Mouse (Mus musculus): ENCODE measurements at regions not wholly inside any gene's neighbourhood (a gene's known extent, or its start where the extent isn't known, plus 50 kb on each side); places are given as distances from the start of the nearest gene placed in this dataset.

- Histone ChIP-seq H3K4me3 (replicated peaks in 1 of 3; ENCODE audit: low read depth in 2 of 3, low read length in 2 of 3, poor library complexity in 1 of 3) (no peak overlapping the region), H3K9me3 (replicated peaks; ENCODE audit: low read length) (no peaks in the 10 kb centered on the region), H3K4me2 (ENCODE audit: insufficient read depth, low read depth, poor library complexity, severe bottlenecking) (no peak overlapping the region), H3K27me3 (replicated peaks) (peaks cover 82% of the 10 kb centered on the region), H3K36me3 (replicated peaks in 1 of 2; ENCODE audit: control insufficient read depth in 1 of 2, insufficient read depth in 1 of 2, low read length in 1 of 2) (no peaks in the 10 kb centered on the region), H3K4me1 (ENCODE audit: control insufficient read depth in 1 of 2, insufficient read depth in 2 of 2) (no peaks in the 10 kb centered on the region), H3K27ac (ENCODE audit: insufficient read depth, low read depth) (no peak overlapping the region), H3K79me2 (replicated peaks; ENCODE audit: control insufficient read depth, extremely low read depth, insufficient read depth, poor library complexity, severe bottlenecking) (no peaks in the 10 kb centered on the region), H3K9ac (ENCODE audit: insufficient read depth, low read depth) (no peak overlapping the region)
- no peak for TF ChIP-seq ZKSCAN1 (IDR thresholded peaks at IDR 0.05; ENCODE audit: borderline replicate concordance, low read depth, low read length)
- no peak for TF ChIP-seq MYC (IDR thresholded peaks at IDR 0.05; ENCODE audit: low read depth, low read length)
- no peak for TF ChIP-seq TBP (conservative IDR thresholded peaks at IDR 0.05; ENCODE audit: low read depth, low read length)
- no peak for TF ChIP-seq KAT2A (IDR thresholded peaks at IDR 0.05; ENCODE audit: insufficient replicate concordance, low read length)
- TF ChIP-seq JUN (IDR thresholded peaks at IDR 0.05; ENCODE audit: insufficient read depth, low read depth, low read length) = no peak
- no peak for TF ChIP-seq MXI1 (IDR thresholded peaks at IDR 0.05; ENCODE audit: low read depth, low read length)
- no peak for TF ChIP-seq TCF12 (IDR thresholded peaks at IDR 0.05; ENCODE audit: low read depth, low read length)
- no peak for TF ChIP-seq MEF2A (IDR thresholded peaks at IDR 0.05; ENCODE audit: borderline replicate concordance, low read depth, low read length)
- TF ChIP-seq MAFK (IDR thresholded peaks at IDR 0.05; ENCODE audit: insufficient replicate concordance, low read length) = no peak
- no peak for TF ChIP-seq USF2 (conservative IDR thresholded peaks at IDR 0.05; ENCODE audit: low read depth, low read length)
- TF ChIP-seq EP300 (IDR thresholded peaks at IDR 0.05; ENCODE audit: low read length) = no peak
- no peak for TF ChIP-seq PAX5 (IDR thresholded peaks at IDR 0.05; ENCODE audit: low read length)
- no peak for TF ChIP-seq IRF4 (IDR thresholded peaks at IDR 0.05; ENCODE audit: low read depth, low read length)
- TF ChIP-seq E2F4 (IDR thresholded peaks at IDR 0.05; ENCODE audit: insufficient replicate concordance, low read depth, low read length) = no peak
- no peak for TF ChIP-seq MAX (IDR thresholded peaks at IDR 0.05; ENCODE audit: low read length)
- dilution Hi-C loops (cut with MboI; ENCODE audit: extremely low pct_ligation_motif_present, extremely low pct_unique_long_range_greater_than_20kb, low sequenced_read_pairs) (no loop called here), in situ Hi-C loops (cut with MboI; ENCODE audit: low pct_ligation_motif_present, low pct_unique_long_range_greater_than_20kb, low sequenced_read_pairs) (no loop called here)
- DNase-seq (ENCODE audit: extremely low read depth) = no peak
Measured at GRCm38 (mm10) chr8:126210561-126210960, 87.8 kb upstream of the Slc35f3 start.

DNA sequence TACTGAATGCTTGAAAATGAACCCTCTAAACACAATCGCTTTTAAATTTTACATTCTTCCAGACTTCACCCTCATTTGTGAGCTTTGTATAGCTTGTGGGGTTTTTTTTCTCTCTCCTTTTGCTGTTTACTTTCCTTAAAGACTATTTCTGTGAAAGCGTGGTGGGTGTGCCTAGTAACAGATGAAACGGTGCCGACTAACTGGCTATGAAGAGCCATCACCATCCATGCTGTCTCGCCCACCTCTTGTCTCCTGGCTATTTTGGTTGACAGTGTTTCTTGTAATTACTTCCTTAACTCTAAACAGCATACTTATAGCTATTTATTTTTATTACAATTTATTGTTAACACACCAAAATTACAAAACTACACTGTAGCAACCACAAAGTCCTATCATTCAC is 85.6 kb upstream of the Slc35f3 start:
- dilution Hi-C loops (cut with MboI; ENCODE audit: extremely low pct_ligation_motif_present, extremely low pct_unique_long_range_greater_than_20kb, low sequenced_read_pairs) = no loop called here
- Histone ChIP-seq H3K4me3 (replicated peaks in 1 of 3; ENCODE audit: low read depth in 2 of 3, low read length in 2 of 3, poor library complexity in 1 of 3) (no peak overlapping the region), H3K9me3 (replicated peaks; ENCODE audit: low read length) (no peaks in the 10 kb centered on the region), H3K9ac (ENCODE audit: insufficient read depth, low read depth) (no peak overlapping the region), H3K27ac (ENCODE audit: insufficient read depth, low read depth) (no peak overlapping the region), H3K27me3 (replicated peaks) (peaks cover 80% of the 10 kb centered on the region), H3K36me3 (replicated peaks in 1 of 2; ENCODE audit: control insufficient read depth in 1 of 2, insufficient read depth in 1 of 2, low read length in 1 of 2) (no peaks in the 10 kb centered on the region), H3K4me1 (ENCODE audit: control insufficient read depth in 1 of 2, insufficient read depth in 2 of 2) (no peaks in the 10 kb centered on the region), H3K79me2 (replicated peaks; ENCODE audit: control insufficient read depth, extremely low read depth, insufficient read depth, poor library complexity, severe bottlenecking) (no peaks in the 10 kb centered on the region), H3K4me2 (ENCODE audit: insufficient read depth, low read depth, poor library complexity, severe bottlenecking) (no peak overlapping the region)
- in situ Hi-C loops (cut with MboI; ENCODE audit: low pct_ligation_motif_present, low pct_unique_long_range_greater_than_20kb, low sequenced_read_pairs) = no loop called here
- TF ChIP-seq HCFC1 (IDR thresholded peaks at IDR 0.05; ENCODE audit: low read depth, low read length) = no peak
- TF ChIP-seq TCF12 (IDR thresholded peaks at IDR 0.05; ENCODE audit: low read depth, low read length) = no peak
- TF ChIP-seq MXI1 (IDR thresholded peaks at IDR 0.05; ENCODE audit: low read depth, low read length) = no peak
- TF ChIP-seq MAZ (IDR thresholded peaks at IDR 0.05; ENCODE audit: low read depth, low read length) = no peak
- no peak for TF ChIP-seq JUN (IDR thresholded peaks at IDR 0.05; ENCODE audit: insufficient read depth, low read depth, low read length)
- TF ChIP-seq POLR2A (IDR thresholded peaks at IDR 0.05; ENCODE audit: low read depth, low read length) = no peak
- no peak for TF ChIP-seq BHLHE40 (IDR thresholded peaks at IDR 0.05; ENCODE audit: low read depth, low read length)
- TF ChIP-seq E2F4 (IDR thresholded peaks at IDR 0.05; ENCODE audit: insufficient replicate concordance, low read depth, low read length) = no peak
- no peak for TF ChIP-seq MEF2A (IDR thresholded peaks at IDR 0.05; ENCODE audit: borderline replicate concordance, low read depth, low read length)
- TF ChIP-seq MYC (IDR thresholded peaks at IDR 0.05; ENCODE audit: low read depth, low read length) = no peak
- TF ChIP-seq IRF4 (IDR thresholded peaks at IDR 0.05; ENCODE audit: low read depth, low read length) = no peak
- no peak for DNase-seq (ENCODE audit: extremely low read depth)

Measured in CH12.LX (cell line).